Mouse (Mus musculus) forebrain, embryonic 11.5 days (tissue): Measurements from ENCODE around the gene Map4k2. TPM values are rescaled to one million over a fixed set of nuclear protein-coding genes. Genes with fewer than 3 reads are reported as not detected.

ENCODE experiments used
- ATAC-seq: fragments of 200-750 bp; cut with Nextera tagmentation; replicated peaks from 2 replicates; pipeline ENCODE4 v1.8.0; 2017; ENCODE audit warnings: moderate TSS enrichment; ENCODE audit not compliant: low FRiP score
- DNase-seq: peaks from one replicate; pipeline ENCODE4 v3.0.0-alpha.2; 2017; ENCODE audit warnings: low spot score
- H3K27ac ChIP-seq: fragments of 300-500 bp; sonication (generic); 2 replicates; pipeline ENCODE4 v1.5.1; 2014; ENCODE audit warnings: low read depth, low read length
- H3K27me3 ChIP-seq: fragments of 300-500 bp; sonication (generic); 2 replicates; pipeline ENCODE4 v1.6.1; 2014; ENCODE audit warnings: mild to moderate bottlenecking, low read length, mixed read lengths; ENCODE audit not compliant: control insufficient read depth, insufficient read depth
- H3K36me3 ChIP-seq: fragments of 300-500 bp; sonication (generic); 2 replicates; pipeline ENCODE4 v1.6.1; 2014; ENCODE audit warnings: mild to moderate bottlenecking, low read length, moderate library complexity, mixed read lengths; ENCODE audit not compliant: control insufficient read depth, insufficient read depth
- H3K4me1 ChIP-seq: fragments of 300-500 bp; sonication (generic); replicated peaks from 2 replicates; pipeline ENCODE4 v1.6.1; 2014; ENCODE audit warnings: low read length, mixed read lengths; ENCODE audit not compliant: control insufficient read depth, insufficient read depth
- H3K4me2 ChIP-seq: fragments of 300-500 bp; sonication (generic); 2 replicates; pipeline ENCODE4 v1.6.1; 2014; ENCODE audit warnings: low read depth, mild to moderate bottlenecking, low read length, moderate library complexity, mixed read lengths; ENCODE audit not compliant: severe bottlenecking
- H3K4me3 ChIP-seq: fragments of 300-500 bp; sonication (generic); 2 replicates; pipeline ENCODE4 v1.5.1; 2014; ENCODE audit warnings: low read depth, low read length
- H3K9ac ChIP-seq: fragments of 300-500 bp; sonication (generic); 2 replicates; pipeline ENCODE4 v1.6.1; 2014; ENCODE audit warnings: low read length
- H3K9me3 ChIP-seq: fragments of 300-500 bp; sonication (generic); 2 replicates; pipeline ENCODE4 v1.6.1; 2016; ENCODE audit warnings: low read length, mixed read lengths; ENCODE audit not compliant: control insufficient read depth
- WGBS: fragments of 180-500 bp; shearing (Covaris S2); extraction: QIAGEN DNeasy Blood & Tissue Kit; methylation state at CpG from one replicate; pipeline ENCODE4 v1.1.7; 2014; 5-methylcytosine and 5-hydroxymethylcytosine counted together
- microRNA-seq: library from miRNA; unstranded; fragments of <30 nt; microRNA quantifications from one replicate; pipeline ENCODE4, GENCODE M21; 2016; ENCODE audit not compliant: insufficient number of aligned reads
- polyA plus RNA-seq: library from polyadenylated mRNA; unstranded; fragments of >200 nt; fragmentation: Nextera tagmentation; extraction: Ambion mirVana; gene quantifications from 2 replicates; pipeline ENCODE4 v1.2.1, GENCODE M21; 2014

Gene Map4k2
- polyA plus RNA-seq, 1 experiment from 2014 or later = 13.7 TPM

- H3K4me3 ChIP-seq = no peak overlapping the region
- DNase-seq = no peak
- no peak for ATAC-seq
- no peak overlapping the region for H3K27ac ChIP-seq
- no peak overlapping the region for H3K4me2 ChIP-seq
- H3K27me3 ChIP-seq = peaks cover 16% of the 10 kb centered on the region
- no peaks in the 10 kb centered on the region for H3K36me3 ChIP-seq
- H3K9ac ChIP-seq = no peak overlapping the region
- H3K9me3 ChIP-seq = no peaks in the 10 kb centered on the region
- 86% methylated on average over 10 of the region's 10 CpGs for WGBS
- peaks cover 17% of the 10 kb centered on the region for H3K4me1 ChIP-seq
These were observed 62.9 kb downstream of the Map4k2 start for GRCm38 (mm10) chr19:6403869-6404268.

Small RNA genes within 50 kb of the gene (microRNA-seq; reads per million reads assigned to microRNA genes)
- not detected for gene Mir6989

Other genes with a start within 250 kb of the Map4k2 start
- gene AC131692.1, start 246.7 kb upstream of the Map4k2 start, polyA plus RNA-seq = 0.90 and 1.3 TPM in 2 replicates
- gene Naaladl1, start 235.4 kb upstream of the Map4k2 start, polyA plus RNA-seq = 0.93 and 1.0 TPM in 2 replicates
- 64.5 and 73.7 TPM in 2 replicates for gene Sac3d1, start 222.5 kb upstream of the Map4k2 start, polyA plus RNA-seq
- 27.4 and 30.9 TPM in 2 replicates for gene Snx15, start 212.8 kb upstream of the Map4k2 start, polyA plus RNA-seq
- not detected in 2 replicates for gene Batf2, start 200.2 kb upstream of the Map4k2 start, polyA plus RNA-seq
- 72.2 and 79.6 TPM in 2 replicates for gene Arl2, start 199.6 kb upstream of the Map4k2 start, polyA plus RNA-seq
- gene Majin, start 156.7 kb upstream of the Map4k2 start, polyA plus RNA-seq = not detected in 2 replicates
- 0.65 TPM in 1 of 2 replicates, not detected in the other for gene Gpha2, start 114.8 kb upstream of the Map4k2 start, polyA plus RNA-seq
- 41.4 and 45.6 TPM in 2 replicates for gene Ppp2r5b, start 105.3 kb upstream of the Map4k2 start, polyA plus RNA-seq
- gene Atg2a, start 99.5 kb upstream of the Map4k2 start, polyA plus RNA-seq = 12.3 and 14.6 TPM in 2 replicates
- 72.6 and 74.2 TPM in 2 replicates for gene Ehd1, start 64.4 kb upstream of the Map4k2 start, polyA plus RNA-seq
- gene Cdc42bpg, start 34.7 kb upstream of the Map4k2 start, polyA plus RNA-seq = 0.55 TPM in 2 replicates
- gene Men1, start 6.2 kb upstream of the Map4k2 start, polyA plus RNA-seq = 83.5 and 97.8 TPM in 2 replicates
- 275 and 283 TPM in 2 replicates for gene Sf1, start 22.6 kb downstream of the Map4k2 start, polyA plus RNA-seq
- gene Pygm, start 43.3 kb downstream of the Map4k2 start, polyA plus RNA-seq = 1.2 TPM in 2 replicates
- 9.5 and 12.9 TPM in 2 replicates for gene Rasgrp2, start 58.2 kb downstream of the Map4k2 start, polyA plus RNA-seq
- 8.1 and 10.4 TPM in 2 replicates for gene Nrxn2, start 77.6 kb downstream of the Map4k2 start, polyA plus RNA-seq
- gene Slc22a12, start 201.9 kb downstream of the Map4k2 start, polyA plus RNA-seq = not detected in 2 replicates